Mouse (Mus musculus): ENCODE results near the gene Gm10721.
"Not testable (repeated sequence)": the region's sequence is repeated elsewhere in the genome, so short reads cannot be mapped to it uniquely, and the experiment has no call there.

Gm10721 gene

GRCm38 (mm10) chr9:3012733-3013279 lies at the start of gene Gm10721:
Gene Gm10721, plus strand, starts transcription at chr9:3013140.
- not testable (repeated sequence) for DNase-seq (ENCODE audit: extremely low read depth, low read depth, low spot score)

- DNase-seq (ENCODE audit: extremely low read depth, low read depth, low spot score), result peak; percentile 30
These were observed 12.4 kb upstream of the Gm10721 start, which contains the start of gene Gm10722 for GRCm38 (mm10) chr9:3000445-3000972. Gene Gm10722, plus strand, starts transcription at chr9:3000922.

- not testable (repeated sequence) for DNase-seq (ENCODE audit: extremely low read depth, low read depth, low spot score)
These were observed 11.9 kb upstream of the Gm10721 start for GRCm38 (mm10) chr9:3001006-3001405.

- not testable (repeated sequence) for DNase-seq (ENCODE audit: extremely low read depth, low read depth, low spot score)
These were observed 10.8 kb upstream of the Gm10721 start for GRCm38 (mm10) chr9:3001948-3002659.

- not testable (repeated sequence) for DNase-seq (ENCODE audit: extremely low read depth, low read depth, low spot score)
These were observed 10.0 kb upstream of the Gm10721 start, which contains the start of gene Gm11168 for GRCm38 (mm10) chr9:3002794-3003396. Gene Gm11168, plus strand, starts transcription at chr9:3003346.

- not testable (repeated sequence) for DNase-seq (ENCODE audit: extremely low read depth, low read depth, low spot score)
These were observed 6.8 kb upstream of the Gm10721 start for GRCm38 (mm10) chr9:3006179-3006578.

- DNase-seq (ENCODE audit: extremely low read depth, low read depth, low spot score), result not testable (repeated sequence)
These were observed 6.3 kb upstream of the Gm10721 start for GRCm38 (mm10) chr9:3006636-3007035.

GRCm38 (mm10) chr9:3007272-3007671 lies 5.7 kb upstream of the Gm10721 start:
- DNase-seq (ENCODE audit: extremely low read depth, low read depth, low spot score), result not testable (repeated sequence)

- DNase-seq (ENCODE audit: extremely low read depth, low read depth, low spot score), result not testable (repeated sequence)
These were observed 3.6 kb upstream of the Gm10721 start for GRCm38 (mm10) chr9:3009331-3009730.

- not testable (repeated sequence) for DNase-seq (ENCODE audit: extremely low read depth, low read depth, low spot score)
These were observed 802 bp upstream of the Gm10721 start for GRCm38 (mm10) chr9:3012054-3012621.

- not testable (repeated sequence) for DNase-seq (ENCODE audit: extremely low read depth, low read depth, low spot score)
These were observed 2.4 kb downstream of the Gm10721 start, which contains the start of gene Gm10720 for GRCm38 (mm10) chr9:3015354-3015753. Gene Gm10720, plus strand, starts transcription at chr9:3015654.

GRCm38 (mm10) chr9:3015896-3016295 lies 3.0 kb downstream of the Gm10721 start:
- DNase-seq (ENCODE audit: extremely low read depth, low read depth, low spot score), result not testable (repeated sequence)

GRCm38 (mm10) chr9:3017108-3017507 lies 4.2 kb downstream of the Gm10721 start, which contains the start of gene Gm10719:
Gene Gm10719, plus strand, starts transcription at chr9:3017408.
- DNase-seq (ENCODE audit: extremely low read depth, low read depth, low spot score), result not testable (repeated sequence)

GRCm38 (mm10) chr9:3018944-3019343 lies 6.0 kb downstream of the Gm10721 start:
- not testable (repeated sequence) for DNase-seq (ENCODE audit: extremely low read depth, low read depth, low spot score)

- DNase-seq (ENCODE audit: extremely low read depth, low read depth, low spot score), result not testable (repeated sequence)
These were observed 7.1 kb downstream of the Gm10721 start for GRCm38 (mm10) chr9:3019835-3020727.

- DNase-seq (ENCODE audit: extremely low read depth, low read depth, low spot score), result not testable (repeated sequence)
These were observed 9.5 kb downstream of the Gm10721 start for GRCm38 (mm10) chr9:3022316-3023008.

GRCm38 (mm10) chr9:3023312-3023984 lies 10.5 kb downstream of the Gm10721 start, which contains the start of gene Gm10718:
Gene Gm10718, plus strand, starts transcription at chr9:3023547.
- not testable (repeated sequence) for DNase-seq (ENCODE audit: extremely low read depth, low read depth, low spot score)

GRCm38 (mm10) chr9:3023985-3024648 lies 11.2 kb downstream of the Gm10721 start:
- not testable (repeated sequence) for DNase-seq (ENCODE audit: extremely low read depth, low read depth, low spot score)

All from fat pad, adult 2 months (tissue).